Mouse (Mus musculus): Measurements from ENCODE around the gene Ocel1.
A peak's percentile ranks its signal among the peaks of the same experiment; 100 is the strongest.

Gene Ocel1

GRCm38 (mm10) chr8:71379512-71380075, 8.5 kb downstream of the Ocel1 start:
- no peak for DNase-seq (ENCODE audit: low read depth, low spot score)

GRCm38 (mm10) chr8:71380178-71381171, 9.4 kb downstream of the Ocel1 start:
- DNase-seq (ENCODE audit: low read depth, low spot score), result no peak

GRCm38 (mm10) chr8:71381421-71381970, 10.4 kb downstream of the Ocel1 start, which contains the start of gene Nr2f6:
Nr2f6 (minus strand) TSS chr8:71381960.
- peak; percentile 70 for DNase-seq (ENCODE audit: low read depth, low spot score)

GRCm38 (mm10) chr8:71381971-71382961, 11.2 kb downstream of the Ocel1 start:
- peak; percentile 84 for DNase-seq (ENCODE audit: low read depth, low spot score)

- no peak for DNase-seq (ENCODE audit: low read depth, low spot score)
Measured at GRCm38 (mm10) chr8:71383396-71383795, 12.3 kb downstream of the Ocel1 start.

GRCm38 (mm10) chr8:71383860-71384259, 12.8 kb downstream of the Ocel1 start:
- no peak for DNase-seq (ENCODE audit: low read depth, low spot score)

GRCm38 (mm10) chr8:71385212-71385835, 14.2 kb downstream of the Ocel1 start:
- DNase-seq (ENCODE audit: low read depth, low spot score), result peak; percentile 92

GRCm38 (mm10) chr8:71388267-71388666, 17.2 kb downstream of the Ocel1 start:
- no peak for DNase-seq (ENCODE audit: low read depth, low spot score)

GRCm38 (mm10) chr8:71391696-71392095, 20.6 kb downstream of the Ocel1 start:
- DNase-seq (ENCODE audit: low read depth, low spot score), result no peak

- DNase-seq (ENCODE audit: low read depth, low spot score), result no peak
Measured at GRCm38 (mm10) chr8:71392391-71392790, 21.3 kb downstream of the Ocel1 start.

GRCm38 (mm10) chr8:71392871-71393270, 21.8 kb downstream of the Ocel1 start:
- DNase-seq (ENCODE audit: low read depth, low spot score), result peak; percentile 70

GRCm38 (mm10) chr8:71394481-71394880, 23.4 kb downstream of the Ocel1 start:
- no peak for DNase-seq (ENCODE audit: low read depth, low spot score)

GRCm38 (mm10) chr8:71395071-71395470, 24.0 kb downstream of the Ocel1 start:
- DNase-seq (ENCODE audit: low read depth, low spot score), result no peak

- no peak for DNase-seq (ENCODE audit: low read depth, low spot score)
Measured at GRCm38 (mm10) chr8:71395629-71396028, 24.5 kb downstream of the Ocel1 start, which contains the start of gene Ushbp1. Ushbp1 (minus strand) TSS chr8:71395802.

GRCm38 (mm10) chr8:71396639-71397305, 25.7 kb downstream of the Ocel1 start, which contains the start of gene Babam1:
Babam1 (plus strand) TSS chr8:71396861.
- peak; percentile 96 for DNase-seq (ENCODE audit: low read depth, low spot score)

- DNase-seq (ENCODE audit: low read depth, low spot score), result peak; percentile 5
Measured at GRCm38 (mm10) chr8:71397701-71398100, 26.6 kb downstream of the Ocel1 start.

GRCm38 (mm10) chr8:71400826-71401225, 29.7 kb downstream of the Ocel1 start:
- no peak for DNase-seq (ENCODE audit: low read depth, low spot score)

- DNase-seq (ENCODE audit: low read depth, low spot score), result no peak
Measured at GRCm38 (mm10) chr8:71401454-71401853, 30.4 kb downstream of the Ocel1 start.

GRCm38 (mm10) chr8:71402446-71402964, 31.4 kb downstream of the Ocel1 start:
- DNase-seq (ENCODE audit: low read depth, low spot score), result no peak

Measured in ES-CJ7 (cell line).